Mouse (Mus musculus) layer of hippocampus, postnatal 14 days (tissue): ENCODE measurements around the gene Rbm31y. TPM values are rescaled to one million over a fixed set of nuclear protein-coding genes. Genes with fewer than 3 reads are reported as not detected.
"Not testable (repeated sequence)": the region's sequence is repeated elsewhere in the genome, so short reads cannot be mapped to it uniquely, and the experiment has no call there.

Source experiments
- DNase-seq, 2 experiments: peaks; one replicate each; pipeline ENCODE4 v3.0.0; 2021 to 2022; ENCODE audit warnings: low spot score in 2 of 2, mixed read lengths in 1 of 2
- long read RNA-seq, 2 experiments: library from polyadenylated mRNA; stranded (forward); transcript quantifications; one replicate each; pipeline ENCODE4 v2.0.0; 2021
- total RNA-seq, 2 experiments: library from RNA; stranded (reverse); gene quantifications; 2 replicates each; pipeline ENCODE4 v1.2.3; 2021

Rbm31y gene
- total RNA-seq, result not detected
- long read RNA-seq, experiment 1, result 0 reads
- long read RNA-seq, experiment 2, result 0 reads

GRCm38 (mm10) chrY:17400461-17400860 is at the start of gene Rbm31y:
Gene Rbm31y, plus strand, starts transcription at chrY:17400761.
- DNase-seq, result not testable (repeated sequence)
